Mouse (Mus musculus) hindbrain, embryonic 14.5 days (tissue): ENCODE measurements around the gene Myo9a. TPM values are rescaled to one million over a fixed set of nuclear protein-coding genes. Genes with fewer than 3 reads are reported as not detected.
"Not testable (repeated sequence)": the region's sequence is repeated elsewhere in the genome, so short reads cannot be mapped to it uniquely, and the experiment has no call there.

Experiments
- ATAC-seq: fragments of 200-750 bp; cut with Nextera tagmentation; 2 replicates; pipeline ENCODE4 v1.8.0; 2017; ENCODE audit warnings: moderate number of reproducible peaks, mild to moderate bottlenecking, moderate TSS enrichment, moderate library complexity; ENCODE audit not compliant: low FRiP score
- DNase-seq: peaks from one replicate; pipeline ENCODE4 v3.0.0-alpha.2; 2015; ENCODE audit warnings: low spot score
- H3K27ac ChIP-seq: fragments of 300-500 bp; sonication (generic); 2 replicates; pipeline ENCODE4 v1.5.1; 2014; ENCODE audit warnings: mild to moderate bottlenecking, moderate library complexity
- H3K27me3 ChIP-seq: fragments of 300-500 bp; sonication (generic); 2 replicates; pipeline ENCODE4 v1.6.1; 2014; ENCODE audit warnings: mild to moderate bottlenecking, low read length, mixed read lengths; ENCODE audit not compliant: control insufficient read depth, insufficient read depth
- H3K36me3 ChIP-seq: fragments of 300-500 bp; sonication (generic); replicated peaks from 2 replicates; pipeline ENCODE4 v1.6.1; 2014; ENCODE audit not compliant: control insufficient read depth, insufficient read depth
- H3K4me1 ChIP-seq: fragments of 300-500 bp; sonication (generic); replicated peaks from 2 replicates; pipeline ENCODE4 v1.6.1; 2014; ENCODE audit warnings: antibody characterized with exemption, low read length, mixed read lengths; ENCODE audit not compliant: control insufficient read depth, insufficient read depth
- H3K4me2 ChIP-seq: fragments of 300-500 bp; sonication (generic); replicated peaks from 2 replicates; pipeline ENCODE4 v1.6.1; 2014; ENCODE audit warnings: mild to moderate bottlenecking, moderate library complexity
- H3K4me3 ChIP-seq: fragments of 300-500 bp; sonication (generic); replicated peaks from 2 replicates; pipeline ENCODE4 v1.5.1; 2014; ENCODE audit warnings: mild to moderate bottlenecking, low read length
- H3K9ac ChIP-seq: fragments of 300-500 bp; sonication (generic); 2 replicates; pipeline ENCODE4 v1.6.1; 2014
- H3K9me3 ChIP-seq: fragments of 300-500 bp; sonication (generic); 2 replicates; pipeline ENCODE4 v1.6.1; 2016; ENCODE audit warnings: low read length; ENCODE audit not compliant: control insufficient read depth
- WGBS: fragments of 180-500 bp; shearing (Covaris S2); extraction: QIAGEN DNeasy Blood & Tissue Kit; methylation state at CpG from one replicate; pipeline ENCODE4 v1.1.7; 2014; 5-methylcytosine and 5-hydroxymethylcytosine counted together
- polyA plus RNA-seq: library from polyadenylated mRNA; unstranded; fragments of >200 nt; fragmentation: Nextera tagmentation; extraction: Ambion mirVana; gene quantifications from 2 replicates; pipeline ENCODE4 v1.2.1, GENCODE M21; 2014

Gene Myo9a
- polyA plus RNA-seq, 1 experiment from 2014 or later = 29.9 TPM

DNA sequence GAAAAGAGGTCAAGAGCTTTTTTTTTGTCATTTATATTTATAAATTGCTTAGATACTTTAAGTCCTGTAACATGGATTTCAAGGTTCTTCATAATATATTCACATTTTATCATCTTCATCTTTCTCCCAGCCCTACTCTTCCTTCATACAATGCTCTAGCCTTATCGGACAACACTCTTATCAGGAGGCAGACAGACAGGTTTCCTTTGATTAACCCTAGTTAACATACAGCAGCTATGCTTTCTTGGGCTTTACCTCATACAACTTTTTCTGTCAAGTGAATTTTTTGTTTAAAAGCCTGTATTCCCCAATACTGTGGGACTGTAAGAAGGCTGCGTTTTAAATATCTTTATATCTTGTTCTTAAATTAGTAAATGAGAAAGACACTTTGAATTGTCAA is 2.3 kb upstream of the Myo9a start:
- 92% methylated on average over 2 of the region's 2 CpGs for WGBS
- Histone ChIP-seq H3K4me2 (no peak overlapping the region), H3K9me3 (no peaks in the 10 kb centered on the region), H3K4me1 (peaks cover 18% of the 10 kb centered on the region), H3K27me3 (no peaks in the 10 kb centered on the region), H3K4me3 (no peak overlapping the region), H3K36me3 (no peaks in the 10 kb centered on the region), H3K9ac (no peak overlapping the region), H3K27ac (no peak overlapping the region)
- no peak for DNase-seq
- no peak for ATAC-seq

DNA sequence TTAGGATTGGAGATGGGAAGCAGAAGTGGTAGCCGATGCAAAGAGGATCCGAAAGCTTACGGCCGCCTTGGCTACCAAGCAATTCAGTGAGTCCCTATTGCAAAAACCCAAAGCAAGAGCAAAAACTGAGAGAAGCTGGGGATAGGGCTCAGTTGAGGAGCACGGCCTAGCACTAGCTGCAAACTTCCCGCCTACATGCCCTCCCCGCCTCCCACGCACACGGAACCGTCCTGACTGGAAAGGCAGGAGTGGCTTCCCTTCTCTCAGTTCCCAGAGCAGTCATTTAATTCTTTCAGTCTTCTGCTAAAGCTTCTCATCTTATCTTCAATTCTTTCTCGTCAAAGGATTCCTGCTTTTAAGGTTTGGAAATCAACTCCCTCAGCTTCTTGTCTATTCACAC is 1.7 kb upstream of the Myo9a start:
- WGBS = 87% methylated on average over 11 of the region's 11 CpGs
- no peak for ATAC-seq
- no peak overlapping the region for H3K27ac ChIP-seq
- H3K9ac ChIP-seq = no peak overlapping the region
- no peaks in the 10 kb centered on the region for H3K9me3 ChIP-seq
- H3K4me3 ChIP-seq = no peak overlapping the region
- H3K27me3 ChIP-seq = no peaks in the 10 kb centered on the region
- no peak for DNase-seq
- no peaks in the 10 kb centered on the region for H3K36me3 ChIP-seq
- H3K4me1 ChIP-seq = peaks cover 22% of the 10 kb centered on the region
- no peak overlapping the region for H3K4me2 ChIP-seq

DNA sequence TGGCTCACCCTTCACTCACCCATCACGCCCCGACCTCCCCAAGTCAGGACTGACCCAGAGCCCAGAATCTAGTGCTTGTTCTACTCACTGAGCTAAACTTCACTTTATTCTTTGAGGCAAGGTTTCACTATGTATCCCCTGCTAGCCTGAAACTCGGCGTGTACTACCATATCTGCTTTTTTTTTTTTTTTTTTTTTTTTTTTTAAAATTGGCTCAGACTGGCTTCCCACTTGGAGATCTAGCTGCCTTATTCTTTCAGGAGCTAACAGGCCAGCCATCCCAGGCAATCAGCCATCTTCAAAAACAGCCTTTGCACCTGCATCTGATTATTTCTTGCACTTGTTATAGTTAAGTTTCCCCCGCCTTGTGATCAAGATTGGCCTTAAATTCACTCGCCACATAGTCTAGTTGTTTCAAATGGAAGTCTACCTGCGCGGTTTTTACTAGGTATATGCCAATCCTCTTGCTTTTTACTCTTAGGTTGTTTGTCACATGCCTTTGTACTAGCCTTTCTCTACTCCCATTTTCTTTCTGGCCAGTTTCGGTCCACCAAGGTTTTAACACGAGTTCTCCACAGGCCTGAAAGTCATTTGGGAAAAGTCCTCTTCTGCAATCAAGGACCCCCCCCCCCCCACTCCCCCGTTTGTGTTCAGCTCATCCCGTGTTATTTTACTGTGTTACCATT is 973 bp upstream of the Myo9a start:
- Histone ChIP-seq H3K4me2 (peak overlapping the region; percentile 77), H3K27ac (peak overlapping the region; percentile 85), H3K27me3 (no peaks in the 10 kb centered on the region), H3K9ac (peak overlapping the region; percentile 70), H3K36me3 (no peaks in the 10 kb centered on the region), H3K9me3 (no peaks in the 10 kb centered on the region), H3K4me3 (peak overlapping the region; percentile 95), H3K4me1 (peaks cover 24% of the 10 kb centered on the region)
- WGBS = 36% methylated on average over 12 of the region's 12 CpGs
- DNase-seq = peak; percentile 25
- no peak for ATAC-seq

DNA sequence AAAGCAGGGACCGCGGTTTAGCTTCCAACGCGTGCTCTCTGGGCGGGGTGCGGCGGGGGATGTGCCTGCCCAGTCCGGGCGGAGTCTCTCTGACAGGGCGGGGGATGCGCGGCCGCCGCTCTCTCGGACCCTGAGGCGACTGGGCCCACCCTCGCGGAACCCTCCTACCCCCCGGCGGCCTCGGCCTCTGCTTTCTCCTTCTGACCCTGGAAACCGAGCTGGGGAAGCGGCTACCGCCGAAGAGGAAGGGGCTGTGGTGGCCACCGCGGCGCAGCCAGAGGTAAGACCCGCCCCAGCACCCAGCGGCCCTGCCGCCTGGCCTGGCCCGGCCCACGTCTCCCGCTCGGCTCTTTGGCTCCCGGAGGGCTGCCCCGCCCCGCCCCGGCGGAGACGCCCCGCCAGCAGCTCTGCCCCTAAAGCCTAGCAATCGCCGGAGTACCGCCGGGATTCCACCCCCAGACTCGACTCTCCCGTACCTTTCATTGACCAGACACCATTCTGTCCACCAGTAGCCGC is 428 bp downstream of the Myo9a start:
- H3K9ac ChIP-seq = peak overlapping the region; percentile 93
- H3K4me2 ChIP-seq = peak overlapping the region; percentile 81
- H3K27ac ChIP-seq = peak overlapping the region; percentile 91
- no peaks in the 10 kb centered on the region for H3K27me3 ChIP-seq
- peaks cover 24% of the 10 kb centered on the region for H3K4me1 ChIP-seq
- no peaks in the 10 kb centered on the region for H3K36me3 ChIP-seq
- no peak for DNase-seq
- peak overlapping the region; percentile 95 for H3K4me3 ChIP-seq
- WGBS = 0% methylated on average over 38 of the region's 49 CpGs
- H3K9me3 ChIP-seq = no peaks in the 10 kb centered on the region
- ATAC-seq = peak; percentile 91

DNA sequence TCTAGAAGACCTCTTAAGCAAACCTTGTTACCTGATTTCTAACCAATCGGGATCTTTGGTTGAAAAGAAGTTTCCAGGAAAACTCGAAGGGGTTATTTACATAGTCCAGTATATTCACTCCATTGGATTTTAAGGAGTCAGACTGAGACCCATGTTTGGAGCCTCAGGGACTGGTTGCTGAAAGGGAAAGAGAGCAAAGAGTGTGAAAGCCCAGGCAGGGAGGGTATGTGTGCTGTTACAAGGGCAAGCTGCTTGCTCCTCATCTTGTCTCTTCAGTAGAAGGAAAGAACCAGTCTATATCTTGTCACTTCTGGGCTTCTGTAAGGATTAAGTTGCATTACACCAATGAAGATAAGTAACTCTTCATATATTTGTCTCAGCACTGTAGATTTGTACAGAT is 1.3 kb downstream of the Myo9a start:
- H3K9me3 ChIP-seq = no peaks in the 10 kb centered on the region
- WGBS = 7% methylated on average over 2 of the region's 2 CpGs
- no peak for ATAC-seq
- no peak for DNase-seq
- peak overlapping the region; percentile 95 for H3K4me3 ChIP-seq
- H3K4me1 ChIP-seq = peaks cover 24% of the 10 kb centered on the region
- peak overlapping the region; percentile 81 for H3K4me2 ChIP-seq
- H3K36me3 ChIP-seq = no peaks in the 10 kb centered on the region
- no peaks in the 10 kb centered on the region for H3K27me3 ChIP-seq
- peak overlapping the region; percentile 93 for H3K9ac ChIP-seq
- H3K27ac ChIP-seq = 0 out of 2 replicates have a peak overlapping the region, but pooled peaks have one; percentile 91

DNA sequence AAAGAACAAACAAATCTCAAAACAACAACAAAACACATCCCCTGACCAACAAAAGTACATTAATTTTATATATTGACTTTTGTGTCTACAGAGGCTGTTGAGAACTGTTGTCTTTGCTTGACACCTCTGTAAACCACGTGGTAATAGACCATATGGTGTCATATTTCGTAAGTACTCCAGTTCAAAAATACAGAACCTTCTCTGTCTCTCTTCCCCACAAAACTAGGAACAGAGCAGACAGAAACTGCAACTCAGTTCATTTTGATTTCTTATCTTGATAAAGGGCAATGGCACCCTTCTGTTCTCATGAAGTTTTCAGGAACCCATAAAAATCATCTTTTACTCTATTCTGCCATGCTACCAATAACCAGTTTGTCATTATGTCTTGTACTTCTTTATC is 4.5 kb downstream of the Myo9a start:
- ATAC-seq (no peak), DNase-seq (no peak)
- no peaks in the 10 kb centered on the region for H3K9me3 ChIP-seq
- H3K27ac ChIP-seq = no peak overlapping the region
- no peak overlapping the region for H3K4me2 ChIP-seq
- 71% methylated on average over 2 of the region's 2 CpGs for WGBS
- peaks cover 18% of the 10 kb centered on the region for H3K4me1 ChIP-seq
- H3K4me3 ChIP-seq = no peak overlapping the region
- no peak overlapping the region for H3K9ac ChIP-seq
- H3K36me3 ChIP-seq = no peaks in the 10 kb centered on the region
- no peaks in the 10 kb centered on the region for H3K27me3 ChIP-seq

DNA sequence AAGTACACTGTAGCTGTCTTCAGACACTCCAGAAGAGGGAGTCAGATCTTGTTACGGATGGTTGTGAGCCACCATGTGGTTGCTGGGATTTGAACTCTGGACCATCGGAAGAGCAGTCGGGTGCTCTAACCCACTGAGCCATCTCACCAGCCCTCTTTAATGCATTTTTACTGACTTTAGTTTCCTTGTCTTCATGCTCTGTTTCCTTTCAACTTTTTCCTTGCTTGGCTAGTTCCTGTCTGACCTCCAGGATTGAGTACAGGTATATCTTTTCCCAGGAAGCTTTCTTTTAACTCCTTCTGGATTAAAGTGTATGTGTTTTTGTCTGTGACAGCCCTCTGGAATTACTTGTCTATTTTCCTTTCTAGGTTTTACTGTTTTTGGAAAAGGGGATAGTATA is 6.3 kb downstream of the Myo9a start:
- not testable (repeated sequence) for DNase-seq, H3K27me3 ChIP-seq, H3K4me2 ChIP-seq, H3K27ac ChIP-seq, ATAC-seq, H3K9me3 ChIP-seq, H3K36me3 ChIP-seq, H3K4me3 ChIP-seq, H3K9ac ChIP-seq
- H3K4me1 ChIP-seq = peaks cover 13% of the 10 kb centered on the region
- WGBS = 97% methylated on average over 2 of the region's 3 CpGs

DNA sequence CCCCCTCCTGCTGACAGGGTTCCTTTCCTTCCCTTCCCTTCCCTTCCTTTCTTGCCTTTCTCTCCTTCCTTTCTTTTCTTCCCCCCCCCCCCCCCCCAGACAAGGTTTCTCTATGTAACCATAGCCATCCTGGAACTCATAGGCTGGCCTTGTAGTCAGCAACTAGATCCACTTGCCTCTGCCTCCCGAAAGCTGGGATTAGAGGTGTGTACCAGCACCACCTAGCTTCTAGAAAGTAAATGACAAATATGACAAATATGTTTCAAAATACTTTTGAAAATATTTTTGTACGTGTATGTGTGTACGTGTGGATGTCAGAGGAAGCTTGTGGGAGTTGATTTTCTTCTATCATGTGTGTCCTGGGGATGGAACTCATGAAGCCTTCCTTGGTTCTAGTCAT is 9.8 kb downstream of the Myo9a start:
- H3K4me2 ChIP-seq = no peak overlapping the region
- no peak overlapping the region for H3K9ac ChIP-seq
- H3K9me3 ChIP-seq = no peaks in the 10 kb centered on the region
- ATAC-seq (no peak), DNase-seq (no peak)
- no peaks in the 10 kb centered on the region for H3K4me1 ChIP-seq
- 92% methylated on average over 3 of the region's 3 CpGs for WGBS
- H3K27ac ChIP-seq = no peak overlapping the region
- no peaks in the 10 kb centered on the region for H3K36me3 ChIP-seq
- no peak overlapping the region for H3K4me3 ChIP-seq
- H3K27me3 ChIP-seq = no peaks in the 10 kb centered on the region

DNA sequence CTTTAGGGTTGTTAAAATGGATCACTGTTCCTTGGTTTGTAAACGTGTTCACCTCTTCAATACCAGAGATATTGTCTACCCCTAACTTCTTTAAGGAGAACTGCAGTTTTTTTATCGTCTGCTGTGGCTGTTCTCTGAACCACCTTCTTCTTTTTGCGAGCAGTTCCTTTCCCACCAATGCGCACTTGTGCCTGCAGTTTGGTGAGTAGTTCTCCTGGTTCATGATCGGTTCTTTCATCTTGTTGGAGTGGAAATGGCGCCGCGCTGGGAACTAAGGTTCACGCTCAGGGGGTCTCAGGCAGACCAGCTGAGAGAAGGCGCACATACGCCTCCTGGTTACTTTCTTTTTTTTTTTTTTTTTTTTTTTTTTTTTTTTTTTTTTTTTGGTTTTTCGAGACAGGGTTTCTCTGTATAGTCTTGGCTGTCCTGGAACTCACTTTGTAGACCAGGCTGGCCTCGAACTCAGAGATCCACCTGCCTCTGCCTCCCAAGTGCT is 16.3 kb downstream of the Myo9a start:
- not testable (repeated sequence) for H3K9ac ChIP-seq, H3K4me1 ChIP-seq, H3K9me3 ChIP-seq, H3K4me3 ChIP-seq, H3K36me3 ChIP-seq, ATAC-seq, H3K4me2 ChIP-seq, H3K27me3 ChIP-seq, H3K27ac ChIP-seq, DNase-seq
- WGBS = 90% methylated on average over 12 of the region's 13 CpGs
